Mouse (Mus musculus): ENCODE data around the gene Lrsam1. TPM values are rescaled to one million over a fixed set of nuclear protein-coding genes. Genes with fewer than 3 reads are reported as not detected.
A peak's percentile ranks its signal among the peaks of the same experiment; 100 is the strongest.

Lrsam1 gene
- polyA plus RNA-seq, 1 experiment from 2014 or later: 3.5 TPM

DNA sequence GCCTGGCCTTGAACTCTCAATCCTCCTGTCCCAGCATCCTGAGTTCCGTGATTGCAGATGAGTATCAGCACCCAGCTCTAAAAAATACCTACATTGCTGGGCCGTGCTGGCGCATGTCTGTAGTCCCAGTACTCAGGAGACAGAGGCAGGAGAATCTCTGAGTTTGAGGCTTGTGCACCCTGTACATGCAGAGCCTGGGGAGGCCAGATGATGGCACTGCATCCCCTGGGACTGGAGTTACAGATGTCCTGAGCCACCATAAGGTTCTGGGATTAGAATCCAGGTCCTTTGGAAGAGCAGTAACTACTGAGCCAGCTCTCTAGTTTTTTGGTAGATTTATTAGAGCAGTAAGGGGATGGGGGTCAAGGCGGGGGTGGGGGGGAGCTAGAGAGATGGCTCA is 20.9 kb downstream of the Lrsam1 start:
- H3K9ac ChIP-seq: no peak overlapping the region
- ATAC-seq: no peak
- H3K36me3 ChIP-seq: peaks cover 48% of the 10 kb centered on the region
- no peak overlapping the region for H3K4me3 ChIP-seq
- no peaks in the 10 kb centered on the region for H3K27me3 ChIP-seq (replicated peaks)
- no peaks in the 10 kb centered on the region for H3K9me3 ChIP-seq (replicated peaks)
- no peak overlapping the region for H3K4me2 ChIP-seq
- WGBS (ENCODE audit: insufficient replicate concordance): 81% methylated on average over 4 of the region's 4 CpGs
- no peak overlapping the region for H3K27ac ChIP-seq
- 0 out of 2 replicates have a peak, but pooled peaks cover 2% of the 10 kb centered on the region for H3K4me1 ChIP-seq

GRCm38 (mm10) chr2:32939418-32939817 is 22.0 kb downstream of the Lrsam1 start:
- ATAC-seq: 0 out of 2 replicates have a peak, but pooled peaks have one; percentile 54
- H3K9ac ChIP-seq: no peak overlapping the region
- 41% methylated on average over 5 of the region's 5 CpGs for WGBS (ENCODE audit: insufficient replicate concordance)

DNA sequence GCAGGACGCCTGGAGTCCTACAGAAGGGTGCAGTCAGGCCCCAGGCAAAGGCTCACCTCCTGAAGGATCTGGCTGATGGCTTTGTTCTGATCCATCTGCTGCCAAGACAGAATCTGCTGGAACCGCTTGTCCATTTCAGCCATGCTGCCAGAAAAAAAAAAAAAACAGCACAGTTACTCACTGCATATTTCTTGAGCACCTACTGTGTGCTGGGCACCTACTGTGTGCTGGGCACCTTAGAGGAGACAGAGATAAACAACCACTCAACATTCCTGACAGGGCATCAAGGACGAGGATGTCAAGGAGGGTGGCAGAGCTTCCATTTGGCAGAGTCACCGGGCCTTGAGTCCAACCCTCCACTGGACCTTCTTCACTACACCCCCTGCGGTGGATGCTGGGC is 22.7 kb downstream of the Lrsam1 start:
- no peak overlapping the region for H3K4me3 ChIP-seq
- no peak overlapping the region for H3K4me2 ChIP-seq
- no peak overlapping the region for H3K27ac ChIP-seq
- ATAC-seq: no peak
- 0 out of 2 replicates have a peak, but pooled peaks cover 2% of the 10 kb centered on the region for H3K4me1 ChIP-seq
- H3K27me3 ChIP-seq (replicated peaks): no peaks in the 10 kb centered on the region
- WGBS (ENCODE audit: insufficient replicate concordance): 73% methylated on average over 5 of the region's 5 CpGs
- no peak overlapping the region for H3K9ac ChIP-seq
- H3K9me3 ChIP-seq (replicated peaks): no peaks in the 10 kb centered on the region
- peaks cover 42% of the 10 kb centered on the region for H3K36me3 ChIP-seq

More at GRCm38 (mm10) chr2:32939418-32939817, 22.0 kb downstream of the Lrsam1 start:
- H3K27me3 ChIP-seq (replicated peaks): no peaks in the 10 kb centered on the region
- no peak overlapping the region for H3K4me3 ChIP-seq
- H3K9me3 ChIP-seq (replicated peaks): no peaks in the 10 kb centered on the region
- no peak overlapping the region for H3K27ac ChIP-seq
- H3K36me3 ChIP-seq: peaks cover 42% of the 10 kb centered on the region
- no peak overlapping the region for H3K4me2 ChIP-seq
- 0 out of 2 replicates have a peak, but pooled peaks cover 2% of the 10 kb centered on the region for H3K4me1 ChIP-seq

DNA sequence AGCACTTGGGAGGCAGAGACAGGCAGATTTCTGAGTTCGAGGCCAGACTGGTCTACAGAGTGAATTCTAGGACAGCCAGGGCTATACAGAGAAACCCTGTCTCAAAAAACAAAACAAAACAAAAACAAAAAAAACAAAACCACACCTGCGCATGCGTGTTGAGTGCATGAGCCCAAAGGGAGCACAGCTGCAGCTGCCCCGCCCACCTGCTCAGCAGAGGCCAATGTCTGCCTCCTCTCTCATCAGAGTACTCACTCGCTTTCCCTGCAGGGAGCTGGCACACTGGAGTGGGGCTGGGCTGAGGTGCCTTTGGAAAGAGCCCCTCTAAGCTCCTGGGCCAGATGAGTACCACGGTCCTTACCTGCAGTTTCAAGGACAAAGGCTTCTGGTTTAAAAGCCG is 29.7 kb downstream of the Lrsam1 start:
- Histone ChIP-seq H3K36me3 (peaks cover 17% of the 10 kb centered on the region; the same call in 1 of the 2 replicates), H3K9ac (no peak overlapping the region), H3K27ac (no peak overlapping the region), H3K9me3 (replicated peaks) (no peaks in the 10 kb centered on the region), H3K4me3 (no peak overlapping the region), H3K27me3 (replicated peaks) (no peaks in the 10 kb centered on the region), H3K4me1 (no peaks in the 10 kb centered on the region; the same call in 1 of the 2 replicates), H3K4me2 (no peak overlapping the region)
- 64% methylated on average over 7 of the region's 7 CpGs for WGBS (ENCODE audit: insufficient replicate concordance)
- ATAC-seq: no peak

- no peak overlapping the region for H3K9ac ChIP-seq
- H3K9me3 ChIP-seq (replicated peaks): no peaks in the 10 kb centered on the region
- H3K36me3 ChIP-seq: peaks cover 9% of the 10 kb centered on the region
- H3K4me1 ChIP-seq: no peaks in the 10 kb centered on the region; the same call in 1 of the 2 replicates
- H3K4me3 ChIP-seq: no peak overlapping the region
- H3K4me2 ChIP-seq: no peak overlapping the region
- H3K27me3 ChIP-seq (replicated peaks): no peaks in the 10 kb centered on the region
- 81% methylated on average over 19 of the region's 19 CpGs for WGBS (ENCODE audit: insufficient replicate concordance)
- peak overlapping the region; percentile 45 for H3K27ac ChIP-seq
- ATAC-seq: peak; percentile 33
Measured at GRCm38 (mm10) chr2:32928947-32929829, 32.2 kb downstream of the Lrsam1 start.

DNA sequence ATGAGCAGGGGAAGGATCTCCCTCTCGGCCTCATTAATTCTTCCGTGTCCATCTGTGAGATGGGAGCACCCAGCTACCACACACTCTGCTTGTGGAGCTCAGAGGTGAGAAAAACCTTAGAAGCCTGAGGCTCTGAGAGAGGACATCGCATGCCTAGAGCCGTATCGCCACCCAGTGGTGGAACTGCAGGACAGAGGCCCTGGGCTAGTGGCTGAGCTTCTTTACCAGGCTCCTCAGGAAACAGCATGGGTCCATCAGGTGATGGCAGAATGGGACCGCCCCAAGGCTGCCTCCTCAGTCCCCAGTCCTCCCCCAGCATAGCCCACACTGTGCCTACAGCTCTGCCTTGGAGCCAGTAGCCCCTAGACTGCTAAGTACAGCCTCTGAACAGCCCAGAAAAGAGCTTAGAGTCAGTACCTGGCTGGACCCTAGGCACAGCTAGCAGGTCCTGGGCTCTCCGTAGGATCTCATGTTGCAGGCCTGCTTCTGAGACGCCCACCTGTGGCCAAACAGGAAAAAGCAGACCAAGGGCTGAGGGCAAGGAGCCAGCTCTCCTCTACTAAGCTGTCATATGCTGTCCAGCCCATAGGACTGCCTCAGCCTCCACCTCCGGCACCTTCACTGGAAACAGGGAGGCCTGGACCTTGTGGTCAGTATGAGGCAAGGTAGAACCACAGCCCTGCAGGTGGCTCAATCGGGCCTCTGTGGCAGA is 33.0 kb downstream of the Lrsam1 start:
- Histone ChIP-seq H3K4me2 (no peak overlapping the region), H3K27me3 (replicated peaks) (no peaks in the 10 kb centered on the region), H3K36me3 (peaks cover 13% of the 10 kb centered on the region), H3K27ac (peak overlapping the region; percentile 41), H3K9ac (no peak overlapping the region), H3K4me1 (no peaks in the 10 kb centered on the region; the same call in 1 of the 2 replicates), H3K9me3 (replicated peaks) (no peaks in the 10 kb centered on the region), H3K4me3 (no peak overlapping the region)
- WGBS (ENCODE audit: insufficient replicate concordance): 40% methylated on average over 10 of the region's 10 CpGs
- ATAC-seq: peak; percentile 58

- H3K9me3 ChIP-seq (replicated peaks): no peaks in the 10 kb centered on the region
- no peak overlapping the region for H3K9ac ChIP-seq
- peaks cover 17% of the 10 kb centered on the region for H3K36me3 ChIP-seq
- H3K4me1 ChIP-seq: no peaks in the 10 kb centered on the region; the same call in 1 of the 2 replicates
- 73% methylated on average over 15 of the region's 15 CpGs for WGBS (ENCODE audit: insufficient replicate concordance)
- H3K4me2 ChIP-seq: no peak overlapping the region
- no peak overlapping the region for H3K4me3 ChIP-seq
- H3K27ac ChIP-seq: no peak overlapping the region
- no peak for ATAC-seq
- H3K27me3 ChIP-seq (replicated peaks): no peaks in the 10 kb centered on the region
Measured at GRCm38 (mm10) chr2:32927624-32928234, 33.7 kb downstream of the Lrsam1 start.

GRCm38 (mm10) chr2:32926330-32927075 is 34.9 kb downstream of the Lrsam1 start:
- H3K36me3 ChIP-seq: peaks cover 26% of the 10 kb centered on the region
- no peak for ATAC-seq

DNA sequence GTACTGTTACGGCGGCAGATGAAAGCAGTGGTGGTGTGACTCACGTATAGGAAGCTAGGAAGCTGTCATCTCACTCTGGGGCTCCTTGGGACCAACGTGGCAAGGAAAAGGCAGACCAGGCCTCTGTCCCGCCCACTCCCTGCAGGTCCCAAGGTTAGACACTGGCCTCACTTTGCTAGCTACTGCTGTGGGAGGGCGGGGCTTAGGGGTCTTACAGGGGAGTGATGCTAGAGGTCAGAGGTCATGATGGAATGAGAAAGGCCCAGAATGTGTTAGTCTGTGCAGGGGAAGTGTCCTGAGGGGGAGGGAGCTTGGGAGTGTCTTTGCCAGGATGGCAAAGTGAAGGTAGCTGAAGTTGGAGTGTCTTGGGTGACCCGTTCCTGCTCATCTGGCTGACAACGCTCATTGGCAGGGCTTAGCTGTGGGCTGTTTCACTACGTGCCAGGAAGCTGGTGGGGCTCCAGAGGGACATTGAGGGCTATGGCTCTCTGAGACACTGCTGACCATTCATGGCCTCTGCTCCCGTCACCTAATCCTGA is 37.0 kb downstream of the Lrsam1 start:
- no peak overlapping the region for H3K9ac ChIP-seq
- peaks cover 42% of the 10 kb centered on the region for H3K36me3 ChIP-seq
- no peak overlapping the region for H3K4me2 ChIP-seq

More at GRCm38 (mm10) chr2:32926330-32927075, 34.9 kb downstream of the Lrsam1 start:
- H3K4me1 ChIP-seq: no peaks in the 10 kb centered on the region; the same call in 1 of the 2 replicates
- H3K4me3 ChIP-seq: no peak overlapping the region
- H3K27me3 ChIP-seq (replicated peaks): no peaks in the 10 kb centered on the region
- H3K9ac ChIP-seq: no peak overlapping the region
- H3K4me2 ChIP-seq: no peak overlapping the region
- no peaks in the 10 kb centered on the region for H3K9me3 ChIP-seq (replicated peaks)
- WGBS (ENCODE audit: insufficient replicate concordance): 78% methylated on average over 12 of the region's 12 CpGs
- no peak overlapping the region for H3K27ac ChIP-seq

DNA sequence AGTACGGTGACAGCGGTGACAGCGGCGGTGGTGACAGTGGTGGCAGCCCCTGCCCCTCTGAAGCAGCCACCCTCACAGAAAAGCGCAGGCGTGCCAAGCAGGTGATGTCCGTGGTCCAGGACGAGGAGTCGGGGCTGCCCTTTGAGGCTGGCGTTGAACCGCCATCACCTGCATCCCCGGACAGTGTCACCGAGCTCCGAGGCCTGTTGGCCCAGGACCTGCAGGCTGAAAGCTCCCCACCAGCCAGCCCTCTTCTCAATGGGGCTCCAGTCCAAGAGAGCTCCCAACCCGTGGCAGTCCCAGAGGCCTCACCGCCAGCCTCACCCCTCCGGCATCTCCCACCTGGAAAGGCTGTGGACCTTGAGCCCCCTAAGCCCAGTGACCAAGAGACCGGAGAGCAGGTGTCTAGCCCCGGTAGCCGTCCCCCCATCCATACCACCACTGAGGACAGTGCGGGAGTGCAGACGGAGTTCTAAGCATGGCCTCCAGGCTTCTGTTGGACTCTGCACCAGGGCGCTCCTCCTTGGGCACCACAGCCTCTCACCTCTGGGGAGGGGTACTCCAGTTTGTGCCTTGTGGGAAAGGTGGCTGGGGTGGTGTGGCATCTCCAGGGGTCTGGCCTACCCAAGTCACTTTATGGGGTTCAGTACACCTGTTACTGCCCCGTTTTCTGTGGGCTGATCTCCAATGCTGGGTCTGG is 37.7 kb downstream of the Lrsam1 start:
- Histone ChIP-seq H3K4me3 (no peak overlapping the region), H3K4me1 (no peaks in the 10 kb centered on the region), H3K27me3 (replicated peaks) (no peaks in the 10 kb centered on the region), H3K36me3 (peaks cover 47% of the 10 kb centered on the region), H3K27ac (no peak overlapping the region), H3K4me2 (no peak overlapping the region), H3K9ac (no peak overlapping the region), H3K9me3 (replicated peaks) (no peaks in the 10 kb centered on the region)
- WGBS (ENCODE audit: insufficient replicate concordance): 86% methylated on average over 24 of the region's 24 CpGs
- ATAC-seq: no peak

More for the DNA sequence above, 37.0 kb downstream of the Lrsam1 start:
- no peak overlapping the region for H3K27ac ChIP-seq
- no peaks in the 10 kb centered on the region for H3K9me3 ChIP-seq (replicated peaks)
- no peaks in the 10 kb centered on the region for H3K27me3 ChIP-seq (replicated peaks)
- H3K4me1 ChIP-seq: no peaks in the 10 kb centered on the region
- ATAC-seq: no peak
- 72% methylated on average over 10 of the region's 10 CpGs for WGBS (ENCODE audit: insufficient replicate concordance)
- H3K4me3 ChIP-seq: no peak overlapping the region

Data from liver, embryonic 12.5 days (tissue).